Mouse (Mus musculus): ENCODE measurements around the gene Xntrpc. TPM values are rescaled to one million over a fixed set of nuclear protein-coding genes. Genes with fewer than 3 reads are reported as not detected.

The Xntrpc gene
- polyA plus RNA-seq, 1 experiment from 2014 or later: 0.95 TPM

Other genes starting within 250 kb of the Xntrpc start
- 0.15 and 0.32 TPM in 2 replicates for gene Phox2a, start 247.4 kb upstream of the Xntrpc start, polyA plus RNA-seq (2015; fragmentation: Nextera tagmentation; extraction: Ambion mirVana)
- 48.9 and 59.3 TPM in 2 replicates for gene Inppl1, start 227.5 kb upstream of the Xntrpc start, polyA plus RNA-seq (2015; fragmentation: Nextera tagmentation; extraction: Ambion mirVana)
- 0.98 and 2.4 TPM in 2 replicates for gene Folr2, start 208.5 kb upstream of the Xntrpc start, polyA plus RNA-seq (2015; fragmentation: Nextera tagmentation; extraction: Ambion mirVana)
- 53.2 and 54.0 TPM in 2 replicates for gene Anapc15, start 202.0 kb upstream of the Xntrpc start, polyA plus RNA-seq (2015; fragmentation: Nextera tagmentation; extraction: Ambion mirVana)
- gene Folr1, start 194.9 kb upstream of the Xntrpc start, polyA plus RNA-seq (2015; fragmentation: Nextera tagmentation; extraction: Ambion mirVana): 4.0 and 4.7 TPM in 2 replicates
- 147 and 151 TPM in 2 replicates for gene Lamtor1, start 159.8 kb upstream of the Xntrpc start, polyA plus RNA-seq (2015; fragmentation: Nextera tagmentation; extraction: Ambion mirVana)
- 0.14 TPM in 1 of 2 replicates, not detected in the other for gene Tomt, start 159.4 kb upstream of the Xntrpc start, polyA plus RNA-seq (2015; fragmentation: Nextera tagmentation; extraction: Ambion mirVana)
- 5.9 and 7.0 TPM in 2 replicates for gene Lrrc51, start 131.8 kb upstream of the Xntrpc start, polyA plus RNA-seq (2015; fragmentation: Nextera tagmentation; extraction: Ambion mirVana)
- 41.0 and 46.5 TPM in 2 replicates for gene Numa1, start 131.6 kb upstream of the Xntrpc start, polyA plus RNA-seq (2015; fragmentation: Nextera tagmentation; extraction: Ambion mirVana)
- gene Il18bp, start 47.0 kb upstream of the Xntrpc start, polyA plus RNA-seq (2015; fragmentation: Nextera tagmentation; extraction: Ambion mirVana): 1.9 and 3.2 TPM in 2 replicates
- gene Rnf121, start 244 bp upstream of the Xntrpc start, polyA plus RNA-seq (2015; fragmentation: Nextera tagmentation; extraction: Ambion mirVana): 16.5 and 17.3 TPM in 2 replicates
- 19.6 and 21.6 TPM in 2 replicates for gene Xndc1, start 202 bp upstream of the Xntrpc start, polyA plus RNA-seq (2015; fragmentation: Nextera tagmentation; extraction: Ambion mirVana)
- 0.12 and 0.17 TPM in 2 replicates for gene Trpc2, start 17.4 kb downstream of the Xntrpc start, polyA plus RNA-seq (2015; fragmentation: Nextera tagmentation; extraction: Ambion mirVana)
- gene Art1, start 36.0 kb downstream of the Xntrpc start, polyA plus RNA-seq (2015; fragmentation: Nextera tagmentation; extraction: Ambion mirVana): 3.1 and 5.0 TPM in 2 replicates
- 1.4 and 1.9 TPM in 2 replicates for gene Art5, start 43.8 kb downstream of the Xntrpc start, polyA plus RNA-seq (2015; fragmentation: Nextera tagmentation; extraction: Ambion mirVana)
- gene Chrna10, start 51.1 kb downstream of the Xntrpc start, polyA plus RNA-seq (2015; fragmentation: Nextera tagmentation; extraction: Ambion mirVana): 0.24 TPM in 1 of 2 replicates, not detected in the other
- gene Nup98, start 144.5 kb downstream of the Xntrpc start, polyA plus RNA-seq (2015; fragmentation: Nextera tagmentation; extraction: Ambion mirVana): 20.7 and 20.8 TPM in 2 replicates
- gene Pgap2, start 144.5 kb downstream of the Xntrpc start, polyA plus RNA-seq (2015; fragmentation: Nextera tagmentation; extraction: Ambion mirVana): 56.4 and 61.6 TPM in 2 replicates
- gene Rhog, start 190.3 kb downstream of the Xntrpc start, polyA plus RNA-seq (2015; fragmentation: Nextera tagmentation; extraction: Ambion mirVana): 54.1 and 59.6 TPM in 2 replicates
- gene Stim1, start 202.1 kb downstream of the Xntrpc start, polyA plus RNA-seq (2015; fragmentation: Nextera tagmentation; extraction: Ambion mirVana): 16.2 and 18.5 TPM in 2 replicates

Data from heart, embryonic 16.5 days (tissue).